Mouse (Mus musculus): ENCODE results near the gene Wfikkn2. TPM values are rescaled to one million over a fixed set of nuclear protein-coding genes. Genes with fewer than 3 reads are reported as not detected.
"Not testable (repeated sequence)": the region's sequence is repeated elsewhere in the genome, so short reads cannot be mapped to it uniquely, and the experiment has no call there.

The Wfikkn2 gene
- total RNA-seq (2021): 1 to 10 TPM; 2.8 to 3.1 TPM
- long read RNA-seq, experiment 1, partial matches to known transcripts: 1 of 2 reads
- long read RNA-seq, experiment 1, other reads (novel, unspliced or antisense): 1 of 2 reads
- long read RNA-seq, experiment 2: 0 reads

DNA sequence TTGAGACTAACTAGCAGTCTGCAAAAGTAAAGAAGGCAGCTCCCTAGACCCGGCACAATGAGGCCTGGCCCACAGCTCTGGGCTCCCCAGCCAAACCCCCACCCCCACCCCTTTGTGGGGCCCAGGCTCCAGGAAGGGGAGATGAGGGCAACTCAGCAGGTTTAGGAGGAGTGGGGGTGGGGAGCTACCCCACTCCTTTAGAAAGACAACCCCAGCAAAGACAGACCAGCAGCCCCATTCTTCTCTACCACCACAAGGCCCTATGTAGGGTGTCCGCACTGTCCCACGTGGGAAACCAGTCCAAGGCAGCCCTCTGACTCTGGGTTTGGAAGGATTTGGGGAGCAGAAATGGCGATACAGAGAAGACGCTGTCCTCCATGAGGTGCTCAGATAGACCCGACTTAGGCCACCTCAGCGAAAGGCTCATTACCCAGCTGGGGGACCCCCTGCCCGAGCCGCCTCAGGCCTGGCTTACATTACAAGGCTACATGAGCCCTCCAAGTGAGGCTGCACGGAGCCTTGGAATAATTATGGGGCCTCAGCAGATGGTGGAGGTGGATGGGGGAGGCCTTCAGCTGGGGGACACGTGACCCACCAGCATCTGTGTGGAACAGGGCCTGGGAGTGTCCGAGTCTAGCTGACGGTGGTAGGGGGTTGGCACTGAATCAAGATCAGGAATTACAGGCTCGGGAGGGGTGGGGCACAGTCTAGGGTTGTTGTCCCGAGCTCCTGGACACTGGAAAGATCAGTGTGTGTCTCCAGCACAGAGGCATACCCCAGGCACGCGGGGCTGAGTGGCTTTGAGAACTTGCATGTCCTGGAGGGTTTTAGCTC, at the start of gene Wfikkn2:
Wfikkn2 (minus strand) TSS at position 51 of the 834 bp plus-strand sequence.
- no peak for DNase-seq (ENCODE audit: low spot score in 2 of 2)

DNA sequence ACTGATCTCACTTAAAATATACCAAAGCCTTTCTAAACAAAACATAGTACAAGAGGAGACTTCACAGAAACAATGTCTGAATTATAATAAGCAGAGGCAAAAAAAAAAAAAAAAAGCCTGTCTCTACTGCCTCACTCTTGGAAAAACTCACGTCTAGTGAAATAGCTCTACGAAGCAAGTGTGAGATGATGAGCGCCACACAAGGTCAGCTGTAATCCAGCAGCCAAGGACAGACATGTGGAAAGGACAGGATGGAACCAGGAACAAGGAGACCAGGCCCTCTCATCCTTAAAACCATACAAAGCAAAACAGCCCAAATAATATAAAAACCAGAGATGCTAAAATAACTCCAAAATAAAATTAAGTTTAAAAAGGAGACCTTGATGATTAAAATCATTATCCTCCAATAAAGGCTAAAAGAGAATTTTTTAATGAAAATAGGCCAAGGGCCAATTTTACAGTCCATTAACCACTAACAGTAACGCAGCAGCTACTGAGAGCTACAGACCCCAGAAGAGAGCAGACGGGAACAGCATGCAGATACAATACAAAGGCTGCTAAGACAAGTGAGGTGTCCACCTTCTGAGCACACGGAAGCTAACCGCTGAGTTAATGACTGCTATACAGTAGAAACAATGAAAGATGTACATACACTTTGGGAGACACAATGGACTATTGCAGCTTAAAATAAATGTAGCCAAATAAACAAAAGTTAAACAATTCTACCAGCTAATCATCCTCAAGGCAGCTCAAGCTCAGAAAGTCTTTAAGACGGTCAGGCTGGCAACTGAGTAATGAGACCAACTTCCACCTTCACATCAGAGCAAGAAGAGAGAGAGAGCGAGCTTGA, 49.4 kb upstream of the Wfikkn2 start:
- DNase-seq (ENCODE audit: low spot score in 2 of 2): no peak

DNA sequence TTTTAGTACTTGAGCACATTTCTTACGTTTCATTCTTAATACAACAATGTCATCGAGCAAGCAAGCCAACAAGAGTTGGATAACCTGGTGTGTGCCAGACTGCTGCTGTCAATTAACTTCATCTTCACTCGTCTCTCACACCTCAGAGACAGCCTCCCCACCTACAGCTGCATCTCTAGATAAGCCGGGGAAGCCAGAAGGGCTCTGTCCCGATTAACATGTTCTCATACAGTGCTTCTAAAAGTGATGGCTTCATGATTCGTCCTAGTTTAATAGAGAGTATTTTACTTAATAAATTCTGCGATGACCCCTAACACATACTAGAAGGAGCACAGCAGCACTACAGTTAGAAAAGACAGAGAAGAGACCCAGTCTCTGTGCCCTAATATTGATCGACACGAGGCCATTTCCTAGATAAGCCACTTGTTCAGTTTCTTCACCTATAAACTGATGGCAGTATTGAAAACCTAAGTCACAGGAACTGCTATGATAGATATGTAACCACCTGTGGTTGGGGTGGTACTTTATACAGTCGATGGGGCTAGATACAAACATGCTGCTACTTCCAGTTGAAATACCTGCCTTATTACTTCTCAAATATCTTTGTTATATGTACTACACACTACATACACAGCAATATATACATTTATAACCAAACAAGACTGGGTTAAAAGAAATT, 44.4 kb upstream of the Wfikkn2 start:
- no peak for DNase-seq (ENCODE audit: low spot score in 2 of 2)

DNA sequence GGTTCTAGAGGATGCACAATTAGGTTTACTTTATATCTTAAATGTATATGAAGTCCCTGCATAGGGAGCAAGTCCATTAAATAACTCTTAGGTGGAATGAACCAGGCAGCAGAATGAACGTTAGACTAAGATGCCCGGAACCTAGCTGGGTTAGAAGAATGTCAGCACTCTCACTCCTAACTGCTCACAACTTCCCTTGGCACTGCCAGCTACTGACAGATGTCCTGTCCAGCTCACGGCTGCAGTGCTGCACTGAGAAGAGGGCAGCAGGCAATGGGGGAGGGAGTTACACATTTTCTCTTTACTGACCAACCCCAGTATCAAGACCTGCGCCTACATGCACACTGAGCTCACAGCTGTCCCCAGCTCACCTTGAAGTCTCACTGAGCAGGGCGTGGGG, 41.3 kb upstream of the Wfikkn2 start:
- no peak for DNase-seq (ENCODE audit: low spot score in 2 of 2)

DNA sequence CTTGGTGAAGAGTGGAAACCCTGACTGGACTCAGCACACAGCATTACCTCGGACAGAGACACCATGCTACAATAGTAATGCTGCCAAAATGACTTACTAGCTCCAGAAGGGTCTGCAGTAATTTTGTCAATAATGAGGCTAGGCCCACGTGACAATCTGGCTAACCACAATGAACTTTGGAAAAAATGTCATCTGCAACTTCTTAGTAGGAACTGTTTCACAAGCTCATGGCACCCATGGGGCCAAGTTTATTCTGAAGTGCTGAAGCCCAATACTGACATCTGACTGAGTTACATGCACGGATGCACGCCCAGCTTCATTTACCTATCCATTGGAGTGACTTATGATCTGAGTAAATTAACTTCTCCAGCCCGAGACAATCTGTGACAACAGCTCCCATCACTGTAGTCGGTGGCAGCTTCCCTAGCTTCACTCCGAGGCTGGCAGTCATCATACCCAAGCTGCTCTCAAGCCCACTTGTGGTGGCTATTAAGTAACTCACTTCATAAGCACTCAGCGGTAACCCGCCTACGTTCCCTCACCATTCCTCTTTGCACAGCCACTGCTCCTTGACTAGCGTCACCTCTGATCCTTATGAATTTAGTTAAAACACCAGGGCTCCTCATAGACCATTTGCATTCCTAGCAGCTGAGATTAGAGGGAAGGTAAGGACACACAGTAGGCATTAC, 40.2 kb upstream of the Wfikkn2 start:
- no peak for DNase-seq (ENCODE audit: low spot score in 2 of 2)

DNA sequence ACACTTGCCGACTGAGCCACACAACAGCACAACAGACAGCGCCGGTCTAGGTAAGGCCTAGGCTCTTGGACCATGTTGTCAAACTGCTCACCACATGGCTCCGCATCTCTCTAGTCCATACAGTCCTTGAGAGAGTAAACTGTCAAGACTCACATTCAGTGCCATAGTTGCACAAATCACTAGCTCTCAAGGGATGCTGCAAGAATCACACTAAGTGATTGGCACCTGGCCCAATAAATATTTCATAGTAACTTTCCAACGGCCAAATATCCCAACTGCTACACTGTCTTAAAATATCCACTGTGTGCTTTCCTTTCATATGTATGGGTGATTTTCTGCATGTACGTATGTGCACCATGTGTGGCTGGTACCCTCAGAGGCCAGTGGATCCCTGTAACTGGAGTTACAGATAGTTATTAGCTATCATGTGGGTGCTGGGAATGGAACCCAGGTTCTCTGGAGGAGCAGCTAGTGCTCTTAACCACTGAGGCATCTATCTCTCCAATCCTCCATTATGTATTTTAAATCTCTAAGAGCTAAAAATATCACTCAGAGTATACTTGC, 37.8 kb upstream of the Wfikkn2 start:
- no peak for DNase-seq (ENCODE audit: low spot score in 2 of 2)

DNA sequence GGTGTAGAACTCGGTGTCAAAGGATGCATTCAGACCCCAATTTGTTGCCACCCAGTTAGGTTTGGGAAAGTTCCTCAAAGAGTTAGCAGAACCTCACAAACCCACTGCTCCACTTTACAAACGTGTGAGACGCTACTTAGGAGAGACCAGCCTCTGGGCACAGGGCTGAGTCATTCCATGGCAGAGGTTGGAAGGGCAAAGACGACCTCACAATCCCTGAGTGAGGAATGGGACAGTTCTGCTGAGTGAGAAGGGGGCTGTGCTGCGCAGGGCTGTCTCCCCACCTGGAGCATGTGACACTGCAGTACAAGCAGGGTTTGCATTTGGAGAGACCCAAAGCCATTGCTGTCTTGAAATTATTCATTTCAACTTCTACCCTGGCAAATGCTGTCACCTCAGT, 36.5 kb upstream of the Wfikkn2 start:
- no peak for DNase-seq (ENCODE audit: low spot score in 2 of 2)

DNA sequence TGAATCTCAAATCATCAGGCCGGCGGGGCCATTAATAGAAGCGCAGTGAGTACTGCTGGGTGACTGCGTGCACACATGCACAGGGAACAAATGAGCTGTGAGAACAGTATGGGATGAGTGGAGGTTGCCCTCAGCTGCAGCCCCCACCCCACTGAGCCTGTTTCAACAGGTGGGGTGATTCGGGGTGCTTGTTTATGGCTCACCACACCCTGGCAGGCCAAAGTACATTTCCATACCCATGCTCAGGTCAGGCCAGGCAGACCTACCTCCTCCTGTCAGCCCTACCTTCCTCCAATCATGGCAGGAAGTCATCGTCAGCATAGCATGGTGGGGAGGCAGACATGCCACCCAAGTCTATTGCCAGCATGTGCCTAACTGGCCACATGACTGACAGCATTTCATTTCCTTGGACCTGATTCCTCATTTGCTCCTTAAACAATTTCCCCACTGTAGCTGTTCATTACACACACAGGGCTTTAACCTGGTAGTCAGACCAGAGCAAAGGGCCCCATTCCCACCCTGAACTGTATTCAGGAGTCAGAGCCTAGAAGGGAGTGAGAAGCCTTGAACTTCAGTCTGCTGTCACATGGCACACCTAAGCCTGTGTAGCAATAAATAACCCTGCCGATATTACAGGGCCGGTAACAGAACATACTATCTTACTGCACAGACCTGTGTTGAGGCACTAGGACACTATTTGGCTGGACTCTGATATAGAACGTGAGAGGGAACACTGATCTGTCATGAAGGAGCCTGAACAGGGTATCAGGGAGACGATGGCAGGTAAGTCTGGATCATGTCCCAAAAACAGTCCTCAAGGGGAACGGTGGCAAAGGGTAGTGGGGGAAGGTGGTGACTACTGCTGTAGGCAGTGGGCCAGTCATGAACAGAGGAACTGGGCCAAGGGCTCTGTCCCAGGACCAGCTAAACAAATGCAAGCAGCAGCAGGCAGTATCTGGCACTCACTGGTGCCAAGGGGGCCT, 35.7 kb upstream of the Wfikkn2 start, which contains the start of gene Gm21885:
Gm21885 (plus strand) TSS at position 675 of the 983 bp plus-strand sequence.
- DNase-seq (ENCODE audit: low spot score in 2 of 2): no peak

DNA sequence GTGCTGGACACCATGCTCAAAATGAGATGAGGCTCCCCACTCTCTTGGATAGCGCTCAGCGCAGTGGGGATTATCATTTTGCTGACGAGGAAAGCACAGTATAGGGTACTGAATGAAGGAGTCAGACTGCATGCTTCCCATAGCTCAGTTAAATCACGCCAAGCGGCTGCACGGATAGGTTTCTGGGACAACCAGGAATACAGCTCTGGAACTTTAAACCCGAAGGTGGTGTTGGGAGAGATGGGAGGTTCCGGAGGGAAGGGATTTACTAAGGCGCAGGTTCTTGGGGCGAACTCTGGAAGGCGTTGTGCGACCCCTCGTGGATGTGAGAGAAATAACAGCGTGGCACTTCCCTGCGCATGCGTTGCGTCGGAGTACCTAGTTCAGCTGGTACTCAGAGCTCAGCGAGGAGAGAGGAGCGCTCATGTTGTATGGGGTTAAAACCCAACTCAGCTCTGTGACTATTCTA, 31.1 kb upstream of the Wfikkn2 start:
- DNase-seq (ENCODE audit: low spot score in 2 of 2): peak; percentile 74 to 82

DNA sequence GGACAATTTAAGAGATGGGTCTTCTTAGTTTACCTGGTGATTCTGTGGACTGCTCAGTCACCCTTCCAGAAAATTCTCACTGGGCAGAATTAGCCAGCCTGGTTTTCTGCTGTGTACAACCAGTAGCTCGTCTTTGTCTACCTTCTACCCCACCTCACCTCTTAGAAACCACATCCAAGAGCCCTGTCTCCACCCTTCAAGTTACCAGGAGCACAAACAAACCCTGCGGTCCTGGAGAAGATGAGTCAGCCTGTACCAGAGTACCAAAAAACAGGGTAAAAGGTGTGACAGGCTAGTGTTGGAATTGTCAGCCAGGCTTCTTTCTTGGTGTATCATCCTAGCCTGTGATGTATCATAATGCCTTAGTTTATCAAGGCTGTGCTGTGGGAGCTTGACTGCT, 29.9 kb upstream of the Wfikkn2 start:
- DNase-seq (ENCODE audit: low spot score in 2 of 2): no peak

DNA sequence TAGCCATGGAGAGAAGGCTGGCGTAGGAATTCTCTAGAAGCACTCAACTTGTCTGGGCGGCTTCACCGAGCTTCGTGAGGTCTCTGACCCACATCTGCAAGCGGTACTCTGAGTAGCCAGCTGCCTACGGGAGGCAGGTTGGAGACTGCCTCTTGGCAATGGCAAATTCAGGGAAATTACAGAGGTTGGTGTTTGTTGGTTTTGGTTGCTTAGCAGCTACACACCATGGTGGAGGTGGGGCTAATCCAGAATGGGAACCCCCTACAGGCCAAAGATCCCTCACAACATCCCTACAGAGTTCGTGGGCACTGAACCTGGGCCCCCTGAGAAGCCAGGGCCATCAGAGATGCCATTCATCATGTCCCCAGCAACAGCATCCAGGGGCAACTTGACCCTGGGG, 29.4 kb upstream of the Wfikkn2 start:
- no peak for DNase-seq (ENCODE audit: low spot score in 2 of 2)

DNA sequence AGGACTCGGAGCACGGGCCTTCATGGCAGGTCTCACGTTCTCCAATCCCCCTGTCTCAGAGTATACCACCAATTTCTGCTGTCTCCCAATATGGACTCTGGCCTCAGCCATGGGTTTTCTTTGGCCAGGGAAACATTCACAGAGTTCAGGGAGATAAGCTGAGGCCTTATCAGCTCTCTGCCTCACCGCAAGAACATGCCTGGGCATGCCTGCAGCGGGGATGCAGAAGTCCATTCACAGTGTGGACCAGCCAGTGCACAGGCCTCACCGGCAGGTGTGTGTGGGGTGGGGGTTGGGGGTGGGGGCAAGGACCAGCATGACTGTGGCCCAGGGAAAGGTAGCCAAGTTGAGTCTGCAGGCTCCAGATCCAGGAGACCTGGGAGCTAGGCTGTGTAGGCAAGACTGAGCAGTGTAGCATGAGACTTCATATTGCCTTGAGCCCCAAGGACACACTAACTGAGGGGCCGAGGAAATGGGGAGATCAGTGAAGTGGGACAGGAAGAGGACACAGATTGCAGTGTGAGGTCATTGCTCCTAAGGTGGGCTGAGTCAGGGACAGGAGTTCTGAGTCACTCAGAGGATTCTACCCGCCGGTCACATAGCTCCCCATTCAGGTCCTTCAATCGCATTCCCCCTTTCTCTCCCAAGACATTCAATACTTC, 28.5 kb upstream of the Wfikkn2 start:
- no peak for DNase-seq (ENCODE audit: low spot score in 2 of 2)

DNA sequence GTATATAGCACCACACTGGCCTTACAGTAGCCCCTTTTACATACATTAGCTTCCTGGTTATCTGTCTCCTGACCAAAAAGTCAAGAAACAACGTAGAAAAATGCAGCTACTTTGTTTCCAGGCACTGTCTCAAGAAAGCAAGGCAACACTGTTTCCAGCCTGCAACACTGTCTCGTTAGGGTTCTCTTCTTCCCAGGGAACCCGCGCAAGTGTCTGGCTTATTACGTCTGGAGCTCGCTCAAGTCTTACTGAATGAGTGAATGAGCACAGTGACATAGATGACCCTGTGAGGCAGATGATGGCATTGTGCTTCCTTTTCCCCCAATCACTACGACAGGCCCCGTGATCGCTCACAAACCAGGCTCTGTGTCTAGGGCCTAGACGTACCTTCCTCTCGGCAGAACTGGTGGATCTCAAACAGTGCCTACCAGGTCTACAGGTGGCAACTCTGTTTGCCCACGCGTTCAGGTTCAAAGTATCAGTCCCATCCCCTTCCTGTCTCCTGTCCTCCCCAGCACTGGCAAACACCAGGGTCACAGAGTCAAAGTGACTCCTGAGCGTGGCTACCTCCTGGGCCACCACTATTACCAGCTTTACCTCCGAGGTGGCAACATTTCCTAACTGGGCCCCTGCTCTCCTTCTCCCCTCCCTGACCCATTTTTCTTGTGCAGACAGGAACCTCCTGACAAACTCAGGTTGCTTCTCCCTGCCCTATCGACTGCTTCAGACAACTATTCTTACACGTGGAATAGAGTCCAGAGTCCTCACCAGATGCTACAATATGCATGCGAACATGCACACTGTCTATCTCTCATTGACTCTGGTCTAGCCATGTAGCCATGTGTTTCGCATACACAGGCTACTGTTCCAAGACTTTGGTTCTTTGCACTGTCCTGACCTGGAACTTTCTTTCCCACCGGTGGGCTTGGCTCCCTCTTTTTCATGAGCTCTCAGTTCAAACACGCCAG, 27.4 kb upstream of the Wfikkn2 start:
- no peak for DNase-seq (ENCODE audit: low spot score in 2 of 2)

DNA sequence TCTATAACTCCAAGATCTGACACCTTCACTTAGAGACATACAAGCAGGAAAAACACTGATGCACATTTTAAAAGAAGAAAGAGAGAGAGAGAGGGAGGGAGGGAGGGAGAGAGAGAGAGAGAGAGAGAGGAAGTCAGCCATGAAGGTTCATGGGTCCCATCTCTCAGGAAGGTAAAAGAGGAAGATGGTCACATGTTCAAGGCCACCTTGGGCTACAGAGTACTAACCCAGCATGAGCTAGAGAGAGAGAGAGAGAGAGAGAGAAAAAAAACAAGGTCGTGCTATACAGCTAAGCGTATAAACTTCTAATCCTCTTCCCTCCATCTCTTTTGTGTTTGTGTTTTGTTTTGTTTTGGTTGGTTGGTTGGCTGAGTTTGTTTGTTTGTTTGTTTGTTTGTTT, 25.2 kb upstream of the Wfikkn2 start:
- DNase-seq (ENCODE audit: low spot score in 2 of 2): no peak

DNA sequence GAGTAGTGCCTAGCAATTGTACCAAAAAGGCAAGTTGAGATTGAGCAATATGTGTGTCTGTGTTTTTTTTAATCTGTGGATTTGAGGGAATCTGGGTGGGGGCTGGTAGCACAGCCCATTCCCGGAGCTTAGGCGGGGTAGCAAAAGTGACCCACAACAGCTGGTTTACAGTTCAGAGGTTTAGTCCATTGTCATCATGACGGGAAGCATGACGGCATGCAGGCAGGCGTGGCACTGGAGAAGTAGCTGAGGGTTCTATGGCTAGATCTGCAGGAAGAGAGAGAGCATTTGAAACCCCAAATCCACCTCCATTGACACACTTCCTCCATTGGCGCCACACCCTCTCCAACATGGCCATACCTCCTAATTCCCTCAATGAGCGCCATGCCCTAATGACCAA, 24.1 kb upstream of the Wfikkn2 start:
- no peak for DNase-seq (ENCODE audit: low spot score in 2 of 2)

DNA sequence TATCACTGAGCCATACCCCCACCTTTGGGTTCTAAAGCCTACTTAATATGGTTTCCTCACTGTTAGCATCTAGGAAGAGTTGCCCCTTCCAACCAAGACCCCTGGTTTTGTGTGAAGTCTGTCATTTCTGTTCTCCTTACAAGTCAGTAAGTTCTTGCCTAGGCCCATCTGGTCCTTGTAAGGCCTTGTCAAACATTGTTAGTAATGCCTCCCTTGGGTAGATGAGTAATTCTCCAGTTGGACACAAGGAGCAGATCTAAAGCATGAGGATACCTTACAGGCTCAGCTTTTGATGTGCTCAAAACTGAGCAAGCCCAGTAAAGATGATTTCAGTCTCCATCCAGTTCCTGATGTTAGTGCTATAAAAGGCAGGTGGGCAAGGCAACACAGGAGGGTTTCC, 23.0 kb upstream of the Wfikkn2 start:
- no peak for DNase-seq (ENCODE audit: low spot score in 2 of 2)

DNA sequence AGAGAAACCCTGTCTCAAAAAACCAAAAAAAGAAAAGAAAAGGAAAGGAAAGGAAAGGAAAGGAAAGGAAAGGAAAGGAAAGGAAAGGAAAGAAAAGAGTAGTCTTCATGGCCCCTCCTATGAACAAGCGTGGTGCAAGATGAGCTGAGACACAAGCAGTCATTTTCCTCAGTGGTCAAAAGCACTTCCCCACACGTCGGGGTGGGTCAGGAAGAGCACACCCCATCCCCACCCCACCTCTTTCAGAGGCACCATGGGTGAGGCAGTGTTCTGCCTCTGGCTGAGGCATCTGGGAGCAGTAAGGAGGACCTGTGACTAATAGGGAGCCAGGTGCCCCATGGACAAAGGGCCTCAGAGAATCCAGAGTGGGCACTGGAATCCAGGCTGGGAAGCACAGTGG, 20.4 kb upstream of the Wfikkn2 start:
- DNase-seq (ENCODE audit: low spot score in 2 of 2): not testable (repeated sequence)

All from gastrocnemius, postnatal 4 days (tissue).